Mouse (Mus musculus) brain, embryonic 14.5 days (tissue): ENCODE measurements at regions not wholly inside any gene's neighbourhood (a gene's known extent, or its start where the extent isn't known, plus 50 kb on each side); places are given as distances from the start of the nearest gene placed in this dataset.

Experiments used
- DNase-seq: peaks from one replicate; pipeline ENCODE4 v3.0.0-alpha.2; 2011; ENCODE audit warnings: low read depth
- CTCF ChIP-seq: fragments of 200-500 bp; IDR thresholded peaks from 2 replicates; pipeline ENCODE4 v1.5.1; 2012; ENCODE audit warnings: inconsistent platforms, mild to moderate bottlenecking, moderate library complexity, borderline replicate concordance; ENCODE audit not compliant: insufficient read depth, insufficient read length; ENCODE audit errors: extremely low read depth
- POLR2A ChIP-seq: fragments of 200-500 bp; IDR thresholded peaks from 2 replicates; pipeline ENCODE4 v1.6.1; 2012; ENCODE audit warnings: mild to moderate bottlenecking, inconsistent platforms, borderline replicate concordance; ENCODE audit not compliant: poor library complexity, insufficient read depth, insufficient read length, severe bottlenecking; ENCODE audit errors: extremely low read depth

DNA sequence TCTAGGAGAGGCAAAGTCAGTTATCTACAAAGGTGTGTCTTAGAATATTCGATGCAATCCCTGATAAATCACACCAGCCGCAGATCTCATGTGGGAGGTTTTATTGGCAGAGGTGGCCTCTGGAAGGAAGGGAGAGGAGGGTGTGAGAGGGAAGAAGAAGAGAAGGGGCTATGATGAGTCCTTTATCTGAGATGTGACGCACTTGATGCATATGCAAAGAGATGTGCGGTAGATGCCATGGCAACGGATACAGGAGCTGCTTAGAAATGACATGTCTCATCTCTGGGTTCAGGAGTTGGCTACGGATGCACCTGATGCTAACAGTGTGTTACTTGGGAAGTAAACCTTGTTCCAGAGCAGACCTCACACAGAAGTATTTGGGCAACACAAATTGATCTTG, 718.6 kb upstream of the Gm21961 start:
- TF ChIP-seq POLR2A = no peak
- no peak for TF ChIP-seq CTCF
- DNase-seq = peak; percentile 38

DNA sequence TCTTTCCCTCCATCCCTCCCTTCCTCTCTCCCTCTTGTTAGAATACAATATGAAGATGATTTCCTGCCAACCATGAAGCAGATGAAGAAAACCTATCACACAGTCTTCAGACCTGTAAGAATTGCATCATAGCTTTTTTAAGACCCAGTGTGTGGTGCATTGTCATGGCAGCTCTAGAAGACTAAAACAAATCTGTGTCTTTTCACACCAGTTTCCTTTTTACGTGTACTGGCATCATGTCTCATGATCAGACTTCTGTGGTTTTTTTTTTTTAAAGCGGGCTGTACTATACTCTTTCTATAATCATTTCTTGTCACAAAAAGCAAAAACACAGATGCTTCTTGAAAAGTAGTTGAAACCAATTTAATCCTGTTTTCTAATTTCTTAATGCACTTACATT, 716.6 kb upstream of the Gm21961 start:
- DNase-seq = no peak
- TF ChIP-seq POLR2A = no peak
- no peak for TF ChIP-seq CTCF

DNA sequence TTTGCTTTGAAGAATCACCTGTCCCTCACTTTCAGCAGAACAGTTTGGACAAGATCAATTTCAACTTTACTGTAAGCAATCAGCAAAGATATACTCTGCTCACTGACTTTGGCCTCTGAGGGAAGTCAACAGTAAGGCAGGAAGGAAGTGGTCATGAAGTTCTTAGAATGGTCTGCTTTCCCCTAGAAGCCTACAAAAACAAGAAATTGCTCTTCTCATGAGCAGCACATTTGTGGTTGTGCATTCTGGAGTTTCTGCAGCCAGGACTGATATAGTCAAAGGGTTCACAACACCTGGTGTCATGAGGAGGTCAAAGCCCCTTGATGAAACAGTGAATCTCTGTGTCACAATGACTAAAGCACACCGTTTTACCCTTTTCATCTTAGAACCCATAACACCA, 712.4 kb upstream of the Gm21961 start:
- DNase-seq = no peak
- TF ChIP-seq CTCF (no peak), POLR2A (no peak)

DNA sequence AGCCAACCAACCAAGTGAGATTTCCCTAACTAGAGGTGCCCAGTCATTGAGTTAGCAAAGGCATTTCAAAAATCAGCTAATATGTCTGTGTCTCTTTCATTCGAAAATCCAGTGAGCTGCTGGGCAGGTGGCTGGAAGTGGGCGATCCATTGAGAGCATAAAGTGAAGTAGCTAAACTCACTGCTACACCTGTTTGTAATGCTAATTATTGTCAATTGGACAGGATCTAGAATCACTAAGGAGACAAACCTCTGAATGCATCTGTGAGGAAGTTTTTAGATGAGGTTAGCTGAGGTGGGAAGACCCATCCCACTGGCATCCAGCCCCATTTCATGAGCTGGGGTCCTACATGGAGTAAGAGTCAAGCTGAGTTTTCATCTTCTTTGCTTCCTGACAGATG, 711.6 kb upstream of the Gm21961 start:
- TF ChIP-seq CTCF = no peak
- no peak for TF ChIP-seq POLR2A
- no peak for DNase-seq

DNA sequence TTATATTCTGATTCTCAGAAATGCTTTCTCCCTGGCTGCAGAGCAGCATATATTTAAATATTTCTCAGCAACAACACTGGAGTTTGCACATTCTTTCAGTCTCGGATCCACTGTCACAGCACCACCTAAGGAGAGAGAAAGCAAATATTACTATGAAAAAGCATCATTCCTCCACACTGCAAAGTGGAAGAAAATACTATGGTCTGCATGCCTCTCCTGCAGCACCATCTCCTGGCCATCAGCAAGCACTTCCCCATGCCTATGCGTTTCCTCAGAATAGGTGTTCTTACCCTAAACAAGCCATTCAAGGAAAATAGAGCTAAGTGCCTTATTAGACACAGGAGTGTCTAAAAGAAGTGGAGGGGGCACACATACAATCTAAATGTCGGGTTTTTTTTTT, 688.9 kb upstream of the Gm21961 start:
- peak; percentile 74; the same call in 1 of the 2 replicates for TF ChIP-seq CTCF
- TF ChIP-seq POLR2A = no peak
- DNase-seq = peak; percentile 82

DNA sequence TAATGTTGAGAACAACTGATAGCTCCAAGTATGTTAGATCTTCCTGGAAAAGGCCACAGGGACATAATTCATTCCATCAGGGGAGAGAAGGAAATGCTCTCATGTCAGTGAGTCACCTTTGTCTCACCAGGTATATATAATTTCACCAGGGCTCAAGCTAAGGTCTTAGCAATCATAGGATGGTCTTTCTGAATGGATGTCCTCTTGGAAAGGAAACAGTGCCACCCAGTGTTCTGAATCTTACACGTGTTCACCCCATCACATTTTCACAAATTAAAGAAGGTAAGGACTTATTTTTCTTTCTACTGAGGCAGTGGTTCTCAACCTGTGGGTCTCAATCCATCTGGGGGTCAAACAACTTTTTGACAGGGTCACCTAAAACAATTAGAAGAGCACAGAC, 686.8 kb upstream of the Gm21961 start:
- peak; percentile 78 for DNase-seq
- TF ChIP-seq CTCF = peak; percentile 40; the same call in 1 of the 2 replicates
- TF ChIP-seq POLR2A = no peak

DNA sequence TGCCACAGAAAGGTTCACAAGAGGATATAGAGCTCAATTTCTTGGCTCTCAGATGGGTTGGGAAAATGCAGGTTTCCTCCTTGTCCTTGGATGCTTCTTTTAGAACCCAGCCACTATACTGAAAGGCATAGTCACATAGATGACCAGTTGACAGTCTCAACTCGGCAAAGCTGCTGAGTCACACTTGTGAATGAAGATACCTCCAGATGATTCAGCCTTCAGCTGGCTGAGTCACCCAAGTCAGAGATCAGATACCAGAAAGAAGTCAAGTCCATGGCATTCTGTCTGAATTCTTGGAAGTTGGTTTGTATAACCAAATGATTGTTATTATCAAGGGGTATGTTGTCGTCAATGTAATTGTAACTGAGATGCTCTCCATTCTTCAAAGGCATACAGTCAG, 683.9 kb upstream of the Gm21961 start:
- no peak for DNase-seq
- TF ChIP-seq POLR2A (no peak), CTCF (no peak)
